Mouse (Mus musculus) left cerebral cortex, postnatal 4 days (tissue): ENCODE measurements around the gene Olfr50. TPM values are rescaled to one million over a fixed set of nuclear protein-coding genes. Genes with fewer than 3 reads are reported as not detected.

Experiments used
- DNase-seq: peaks from one replicate; pipeline ENCODE4 v3.0.0-alpha.2; 2022
- intact Hi-C: fragments of 180-260 bp; cut with DNase I; formaldehyde crosslinking; loops from one replicate; pipeline ENCODE4 v1.15.1; 2025
- total RNA-seq, 2 experiments: library from RNA; stranded (reverse); gene quantifications; 2 replicates each; pipeline ENCODE4 v1.2.3; 2021

Olfr50 gene
- total RNA-seq = not detected

DNA sequence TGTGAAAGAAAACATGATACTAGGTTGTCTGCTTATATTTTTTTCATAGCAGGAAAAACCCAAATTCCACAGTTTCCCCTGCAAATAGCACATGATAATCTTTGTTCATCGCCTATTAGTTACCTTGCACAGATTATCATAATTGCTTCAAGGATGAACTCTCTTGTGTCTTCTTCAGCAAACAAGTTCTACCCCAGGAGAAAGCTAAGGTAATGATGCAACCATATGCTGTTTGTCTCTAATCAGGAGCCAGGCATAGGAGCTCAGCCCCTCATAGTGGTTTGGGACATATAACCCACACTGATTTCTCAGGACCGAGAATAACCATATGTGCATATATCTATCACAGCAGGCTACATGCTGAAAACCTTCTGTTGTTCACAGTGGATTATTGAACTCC, at the start of gene Olfr50:
TSS of gene Olfr50 (plus strand) at position 301 of the 400 bp plus-strand sequence.
- intact Hi-C loops = no loop called here
- no peak for DNase-seq

GRCm38 (mm10) chr2:36783976-36784375, 6.4 kb upstream of the Olfr50 start, which contains the start of gene Olfr348:
TSS of gene Olfr348 (plus strand) at chr2:36784276.
- no peak for DNase-seq
- intact Hi-C loops = no loop called here

GRCm38 (mm10) chr2:36816932-36817331, 26.6 kb downstream of the Olfr50 start, which contains the start of gene Olfr3:
TSS of gene Olfr3 (minus strand) at chr2:36817032.
- intact Hi-C loops = no loop called here
- no peak for DNase-seq

- DNase-seq = no peak
- intact Hi-C loops = no loop called here
Measured at GRCm38 (mm10) chr2:36846010-36846409, 55.7 kb downstream of the Olfr50 start, which contains the start of gene Olfr350. TSS of gene Olfr350 (plus strand) at chr2:36846310.

Other genes with a start within 250 kb of the Olfr50 start
- not detected for gene Olfr344, start 223.9 kb upstream of the Olfr50 start, total RNA-seq
- not detected for gene Olfr345, start 150.5 kb upstream of the Olfr50 start, total RNA-seq
- gene Olfr346, start 104.8 kb upstream of the Olfr50 start, total RNA-seq = not detected
- gene Olfr347, start 58.6 kb upstream of the Olfr50 start, total RNA-seq = not detected
- gene Olfr348, start 6.3 kb upstream of the Olfr50 start, total RNA-seq = not detected
- gene Olfr3, start 26.5 kb downstream of the Olfr50 start, total RNA-seq = not detected
- gene Olfr350, start 55.8 kb downstream of the Olfr50 start, total RNA-seq = not detected
- not detected for gene Olfr351, start 72.1 kb downstream of the Olfr50 start, total RNA-seq
- gene Olfr352, start 77.9 kb downstream of the Olfr50 start, total RNA-seq = not detected
- gene Olfr353, start 102.4 kb downstream of the Olfr50 start, total RNA-seq = not detected
- under 1 TPM in 1 of 2 experiments, not detected in 1; 0.04 TPM for gene Olfr354, start 115.1 kb downstream of the Olfr50 start, total RNA-seq
- gene Olfr355, start 138.4 kb downstream of the Olfr50 start, total RNA-seq = not detected
- gene Olfr356, start 146.6 kb downstream of the Olfr50 start, total RNA-seq = not detected
- not detected for gene Olfr357, start 203.3 kb downstream of the Olfr50 start, total RNA-seq
- gene Olfr358, start 218.8 kb downstream of the Olfr50 start, total RNA-seq = not detected